Mouse (Mus musculus) ES-Bruce4 (cell line): ENCODE data around the gene Ano1.

Experiments used
- CTCF ChIP-seq: IDR thresholded peaks from one replicate; pipeline ENCODE4 v1.8.1; 2011; ENCODE audit warnings: low read depth, low read length
- EP300 ChIP-seq: IDR thresholded peaks from 2 replicates; pipeline ENCODE4 v1.6.1; 2011; ENCODE audit warnings: low read depth, low read length; ENCODE audit not compliant: insufficient read depth
- POLR2A ChIP-seq: IDR thresholded peaks from one replicate; pipeline ENCODE4 v1.8.1; 2011; ENCODE audit warnings: low read length; ENCODE audit not compliant: insufficient read depth

GRCm38 (mm10) chr7:144787501-144787900, 35.7 kb upstream of the Ano1 start:
- TF ChIP-seq CTCF (no peak), POLR2A (no peak), EP300 (no peak)
